Mouse (Mus musculus) midbrain, embryonic 13.5 days (tissue): ENCODE measurements around the gene Col6a5. TPM values are rescaled to one million over a fixed set of nuclear protein-coding genes. Genes with fewer than 3 reads are reported as not detected.

ENCODE experiments used
- ATAC-seq: fragments of 200-750 bp; cut with Nextera tagmentation; 2 replicates; pipeline ENCODE4 v1.8.0; 2017; ENCODE audit warnings: mild to moderate bottlenecking, moderate TSS enrichment, moderate library complexity
- H3K27ac ChIP-seq: fragments of 300-500 bp; sonication (generic); 2 replicates; pipeline ENCODE4 v1.5.1; 2015; ENCODE audit warnings: inconsistent platforms, mild to moderate bottlenecking, moderate library complexity
- H3K27me3 ChIP-seq: fragments of 300-500 bp; sonication (generic); 2 replicates; pipeline ENCODE4 v1.6.1; 2015; ENCODE audit warnings: mild to moderate bottlenecking, inconsistent platforms
- H3K36me3 ChIP-seq: fragments of 300-500 bp; sonication (generic); 2 replicates; pipeline ENCODE4 v1.6.1; 2015; ENCODE audit warnings: mild to moderate bottlenecking, inconsistent platforms
- H3K4me1 ChIP-seq: fragments of 300-500 bp; sonication (generic); replicated peaks from 2 replicates; pipeline ENCODE4 v1.6.1; 2015; ENCODE audit warnings: inconsistent platforms
- H3K4me2 ChIP-seq: fragments of 300-500 bp; sonication (generic); replicated peaks from 2 replicates; pipeline ENCODE4 v1.6.1; 2015; ENCODE audit warnings: moderate library complexity, mild to moderate bottlenecking, inconsistent platforms
- H3K4me3 ChIP-seq: fragments of 300-500 bp; sonication (generic); replicated peaks from 2 replicates; pipeline ENCODE4 v1.5.1; 2015; ENCODE audit warnings: mild to moderate bottlenecking, inconsistent platforms
- H3K9ac ChIP-seq: fragments of 300-500 bp; sonication (generic); replicated peaks from 2 replicates; pipeline ENCODE4 v1.6.1; 2015; ENCODE audit warnings: mild to moderate bottlenecking, inconsistent platforms
- H3K9me3 ChIP-seq: fragments of 300-500 bp; sonication (generic); 2 replicates; pipeline ENCODE4 v1.6.1; 2016; ENCODE audit warnings: mild to moderate bottlenecking, inconsistent platforms
- WGBS: fragments of 180-500 bp; shearing (Covaris S2); methylation state at CpG from one replicate; pipeline ENCODE4 v1.1.7; 2015; 5-methylcytosine and 5-hydroxymethylcytosine counted together
- polyA plus RNA-seq: library from polyadenylated mRNA; unstranded; fragments of >200 nt; fragmentation: Nextera tagmentation; extraction: Ambion mirVana; gene quantifications from 2 replicates; pipeline ENCODE4 v1.2.1, GENCODE M21; 2015

Col6a5 gene
- polyA plus RNA-seq, 1 experiment from 2014 or later = 0.09 TPM

DNA sequence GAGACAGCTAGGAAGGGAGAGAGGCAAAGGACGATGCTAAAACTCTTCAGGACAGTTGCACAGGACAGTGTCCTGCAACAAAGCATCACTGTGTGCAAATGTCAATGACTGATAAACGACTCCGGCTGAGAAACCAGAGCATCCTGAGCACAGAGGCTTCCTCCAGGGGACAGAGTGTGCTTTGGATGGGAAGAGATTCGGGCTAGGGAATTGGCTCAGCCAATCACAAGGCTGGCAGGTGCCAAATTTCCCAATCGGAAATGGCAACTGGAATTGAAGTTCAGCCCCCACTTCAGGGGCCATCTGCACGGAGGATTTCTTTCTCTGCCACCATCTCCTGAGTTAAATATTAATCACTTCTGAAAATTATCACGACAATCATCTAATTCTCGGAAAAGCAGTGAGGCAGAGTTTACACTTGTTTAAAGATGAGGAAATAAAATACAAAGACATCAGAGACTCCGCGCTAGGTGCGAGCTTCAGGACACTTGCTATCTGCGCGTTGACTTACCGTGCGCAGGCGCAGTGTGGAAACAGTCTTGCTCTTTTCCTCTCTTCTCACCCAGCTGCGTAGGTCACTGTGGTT lies 151.4 kb downstream of the Col6a5 start:
- no peaks in the 10 kb centered on the region for H3K9me3 ChIP-seq
- no peak overlapping the region for H3K4me3 ChIP-seq
- no peak overlapping the region for H3K4me2 ChIP-seq
- H3K27me3 ChIP-seq = no peaks in the 10 kb centered on the region
- no peak overlapping the region for H3K27ac ChIP-seq
- ATAC-seq = no peak
- no peak overlapping the region for H3K9ac ChIP-seq
- WGBS = 88% methylated on average over 17 of the region's 17 CpGs
- H3K36me3 ChIP-seq = no peaks in the 10 kb centered on the region
- no peaks in the 10 kb centered on the region; the same call in 1 of the 2 replicates for H3K4me1 ChIP-seq

Other genes starting within 250 kb of the Col6a5 start
- gene Col6a6, start 132.5 kb downstream of the Col6a5 start, polyA plus RNA-seq = 0.06 and 0.09 TPM in 2 replicates
- gene Col6a4, start 136.1 kb upstream of the Col6a5 start, polyA plus RNA-seq = 0.28 and 0.36 TPM in 2 replicates
- 10.1 TPM in 2 replicates for gene Glyctk, start 197.5 kb upstream of the Col6a5 start, polyA plus RNA-seq
- gene Wdr82, start 210.3 kb upstream of the Col6a5 start, polyA plus RNA-seq = 36.0 and 42.5 TPM in 2 replicates
- 16.7 and 16.9 TPM in 2 replicates for gene Ppm1m, start 239.1 kb upstream of the Col6a5 start, polyA plus RNA-seq
- 52.2 and 53.3 TPM in 2 replicates for gene Twf2, start 242.5 kb upstream of the Col6a5 start, polyA plus RNA-seq